Comparison of ENCODE assay signal across 21 mouse cellular contexts in the genomic region with DNA sequence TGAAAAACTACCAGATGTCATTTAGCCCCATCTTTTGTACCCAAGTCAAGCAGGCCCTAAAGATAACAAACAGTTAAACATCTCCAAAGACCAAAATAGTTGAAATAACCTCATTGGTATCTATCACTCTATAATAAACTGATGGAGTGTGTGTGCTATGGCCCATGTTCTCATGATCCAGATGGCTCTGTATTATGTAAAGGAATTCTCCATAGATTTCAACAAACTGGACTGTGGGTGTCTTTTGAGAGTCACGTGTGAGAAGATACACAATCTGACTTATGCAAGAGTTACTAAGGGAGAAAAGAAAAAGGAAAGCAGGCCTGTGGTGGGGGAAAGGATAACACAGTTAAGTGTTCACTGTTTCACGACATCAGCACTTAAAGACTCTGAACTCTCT.
"Had no signal": no experiment of that assay in that cellular context is flagged by ENCODE, and none has a peak within 500 bp of the region (broad histone marks: within the 10 kb centered on the region; RNA-seq: fewer than 3 reads in every experiment).

No protein-coding gene starts in this region.

- H3K9ac ChIP-seq: liver, embryonic 12.5 days; liver, embryonic 14.5 days; midbrain, embryonic 12.5 days; neural tube, embryonic 13.5 days; neural tube, embryonic 15.5 days; stomach, embryonic 15.5 days had no signal

- H3K4me2 ChIP-seq: liver, embryonic 12.5 days; midbrain, embryonic 12.5 days; neural tube, embryonic 13.5 days; neural tube, embryonic 15.5 days; stomach, embryonic 15.5 days had no signal

- H3K27ac ChIP-seq: liver, embryonic 12.5 days; liver, embryonic 14.5 days; midbrain, embryonic 10.5 days; midbrain, embryonic 12.5 days; neural tube, embryonic 13.5 days; neural tube, embryonic 15.5 days; stomach, embryonic 15.5 days; stomach, postnatal 0 days had no signal

- H3K4me1 ChIP-seq: liver, embryonic 12.5 days; midbrain, embryonic 10.5 days; midbrain, embryonic 12.5 days; neural tube, embryonic 13.5 days; neural tube, embryonic 15.5 days; stomach, embryonic 15.5 days had no signal

- H3K9me3 ChIP-seq: liver, embryonic 12.5 days; midbrain, embryonic 10.5 days; midbrain, embryonic 12.5 days; neural tube, embryonic 13.5 days; neural tube, embryonic 15.5 days; stomach, embryonic 15.5 days had no signal

- ATAC-seq: liver, embryonic 12.5 days; midbrain, embryonic 16.5 days had no signal

- H3K27me3 ChIP-seq: liver, embryonic 12.5 days; midbrain, embryonic 12.5 days; neural tube, embryonic 13.5 days; neural tube, embryonic 15.5 days; stomach, embryonic 15.5 days had no signal

- H3K36me3 ChIP-seq: liver, embryonic 12.5 days; midbrain, embryonic 10.5 days; midbrain, embryonic 12.5 days; neural tube, embryonic 13.5 days; neural tube, embryonic 15.5 days; stomach, embryonic 15.5 days had no signal

- DNase-seq: lung, adult 18-20 months; lung, postnatal 36 days; midbrain, embryonic 14.5 days; retina, postnatal 1 day; right cerebral cortex, adult 18-20 months; right cerebral cortex, postnatal 25 days; right cerebral cortex, postnatal 4 days; spleen, adult 18-20 months; thymus, adult 2 months; thymus, postnatal 25 days; thymus, postnatal 4 days had no signal

- H3K4me3 ChIP-seq: liver, embryonic 12.5 days; midbrain, embryonic 10.5 days; midbrain, embryonic 12.5 days; myocyte; neural tube, embryonic 13.5 days; neural tube, embryonic 15.5 days; stomach, embryonic 15.5 days had no signal
